Mouse (Mus musculus) left cerebral cortex, adult 11 months (tissue): Measurements from ENCODE around the gene Snai1.

Experiments used
- DNase-seq: peaks from one replicate; pipeline ENCODE4 v3.0.0; 2022; ENCODE audit warnings: low spot score

Snai1 gene

DNA sequence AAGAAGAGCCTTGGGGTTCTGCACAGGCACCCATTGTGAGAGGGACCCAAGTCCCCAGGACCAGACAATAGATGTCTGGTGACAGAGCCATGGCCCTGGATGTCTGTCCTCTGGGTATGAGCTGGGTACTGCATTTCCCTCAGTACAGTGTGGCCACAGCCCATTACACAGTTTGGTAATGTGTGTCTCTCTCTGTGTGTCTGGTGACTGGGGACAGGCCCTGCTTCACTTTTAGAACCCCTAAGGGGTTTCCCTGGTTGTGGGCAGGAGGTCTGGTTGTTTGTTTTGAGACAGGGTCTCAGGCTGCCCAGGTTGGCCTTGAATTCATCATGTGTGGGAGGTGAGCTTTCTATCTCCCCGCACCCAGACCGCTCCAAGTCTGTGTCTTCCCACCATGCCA, 47.3 kb downstream of the Snai1 start:
- DNase-seq, result no peak

DNA sequence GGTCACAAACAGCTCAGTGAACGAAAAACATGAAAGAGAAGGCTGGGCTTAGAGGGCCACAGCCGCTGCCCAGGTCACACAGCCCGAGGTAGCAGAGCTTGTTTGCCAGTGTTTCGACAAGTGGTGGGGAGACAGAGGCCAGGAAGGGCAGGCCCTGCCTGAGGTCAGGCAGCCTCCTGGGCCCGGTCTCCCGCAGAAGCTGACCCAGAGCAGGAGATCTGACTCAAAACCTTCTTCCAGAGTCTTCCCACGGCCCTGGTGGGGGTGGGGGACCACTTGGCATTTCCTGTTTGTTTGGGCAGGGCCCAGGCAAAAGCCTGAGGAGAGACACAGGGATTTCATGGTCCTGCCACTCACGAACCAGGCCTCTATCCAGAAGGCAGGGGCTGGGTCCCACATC, 48.0 kb downstream of the Snai1 start:
- no peak for DNase-seq

DNA sequence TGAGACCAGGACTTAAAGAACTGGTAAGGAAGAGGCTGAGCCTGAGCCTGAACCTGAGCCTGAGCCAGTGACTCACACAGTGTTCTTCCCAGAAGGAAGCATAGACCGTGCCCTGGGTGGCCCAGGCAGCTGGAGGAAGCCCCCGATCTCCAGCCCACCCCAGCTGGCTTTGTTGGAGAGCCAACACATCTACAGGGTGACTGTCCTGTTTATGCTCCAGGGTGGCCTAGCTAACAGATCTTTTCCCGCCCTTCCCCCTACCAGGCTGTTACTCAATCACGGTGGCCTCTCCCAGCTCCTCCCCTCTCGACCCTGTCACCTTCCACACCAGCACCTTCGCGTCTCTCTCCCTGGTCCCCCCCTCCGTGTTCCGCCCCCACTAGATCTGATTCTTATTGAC, 49.0 kb downstream of the Snai1 start:
- no peak for DNase-seq

DNA sequence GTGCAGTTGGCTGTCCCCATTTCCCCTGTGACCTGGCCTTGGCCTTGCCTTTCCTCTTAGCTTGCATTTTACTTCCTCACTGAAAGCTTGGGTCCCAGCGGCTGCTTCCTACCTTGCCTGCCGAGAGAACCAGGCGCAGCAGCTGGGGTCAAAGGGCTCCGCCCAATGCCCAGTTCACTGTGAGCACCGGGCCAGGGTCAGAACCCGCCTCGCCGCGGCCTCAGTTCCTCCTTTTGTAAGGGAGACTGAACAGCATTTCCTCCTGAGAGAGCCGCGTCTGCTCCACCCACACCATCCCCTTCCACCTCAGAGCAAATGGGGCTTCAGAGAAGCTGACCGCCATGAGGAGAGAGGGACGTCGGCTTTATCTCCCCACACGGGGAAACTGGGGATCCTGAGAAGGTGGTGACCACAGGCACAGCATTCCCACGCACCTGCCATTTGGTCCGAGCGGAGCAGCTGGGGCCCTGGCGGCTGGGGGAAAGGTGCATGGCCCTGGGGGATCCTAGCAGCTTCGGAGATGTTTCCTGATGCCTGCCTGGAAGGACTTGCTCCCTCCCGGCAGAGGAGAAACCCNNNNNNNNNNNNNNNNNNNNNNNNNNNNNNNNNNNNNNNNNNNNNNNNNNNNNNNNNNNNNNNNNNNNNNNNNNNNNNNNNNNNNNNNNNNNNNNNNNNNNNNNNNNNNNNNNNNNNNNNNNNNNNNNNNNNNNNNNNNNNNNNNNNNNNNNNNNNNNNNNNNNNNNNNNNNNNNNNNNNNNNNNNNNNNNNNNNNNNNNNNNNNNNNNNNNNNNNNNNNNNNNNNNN, 51.0 kb downstream of the Snai1 start:
- DNase-seq, result no peak
